Mouse (Mus musculus): Measurements from ENCODE around the gene Rsrc1. TPM values are rescaled to one million over a fixed set of nuclear protein-coding genes. Genes with fewer than 3 reads are reported as not detected.

Gene Rsrc1
- total RNA-seq, 2 experiments from 2014 or later, result 22.8 to 28.6 TPM

- ATAC-seq (ENCODE audit: poor library complexity, severe bottlenecking), result no peak
Observed at GRCm38 (mm10) chr3:67267448-67267847, 286.3 kb downstream of the Rsrc1 start.

- ATAC-seq (ENCODE audit: poor library complexity, severe bottlenecking), result no peak
Observed at GRCm38 (mm10) chr3:67279781-67280180, 298.6 kb downstream of the Rsrc1 start.

- ATAC-seq (ENCODE audit: poor library complexity, severe bottlenecking), result no peak
Observed at GRCm38 (mm10) chr3:67280247-67280646, 299.1 kb downstream of the Rsrc1 start.

GRCm38 (mm10) chr3:67284039-67284438 lies 302.8 kb downstream of the Rsrc1 start:
- no peak for ATAC-seq (ENCODE audit: poor library complexity, severe bottlenecking)

- ATAC-seq (ENCODE audit: poor library complexity, severe bottlenecking), result no peak
Observed at GRCm38 (mm10) chr3:67284848-67285247, 303.7 kb downstream of the Rsrc1 start.

GRCm38 (mm10) chr3:67288664-67289063 lies 307.5 kb downstream of the Rsrc1 start:
- no peak for ATAC-seq (ENCODE audit: poor library complexity, severe bottlenecking)

- no peak for ATAC-seq (ENCODE audit: poor library complexity, severe bottlenecking)
Observed at GRCm38 (mm10) chr3:67289482-67289881, 308.3 kb downstream of the Rsrc1 start.

- ATAC-seq (ENCODE audit: poor library complexity, severe bottlenecking), result no peak
Observed at GRCm38 (mm10) chr3:67308725-67309124, 327.5 kb downstream of the Rsrc1 start.

GRCm38 (mm10) chr3:67309644-67310311 lies 328.6 kb downstream of the Rsrc1 start:
- no peak for ATAC-seq (ENCODE audit: poor library complexity, severe bottlenecking)

GRCm38 (mm10) chr3:67311436-67311835 lies 330.2 kb downstream of the Rsrc1 start:
- ATAC-seq (ENCODE audit: poor library complexity, severe bottlenecking), result no peak

- no peak for ATAC-seq (ENCODE audit: poor library complexity, severe bottlenecking)
Observed at GRCm38 (mm10) chr3:67322422-67322821, 341.2 kb downstream of the Rsrc1 start.

GRCm38 (mm10) chr3:67339558-67339957 lies 358.4 kb downstream of the Rsrc1 start:
- no peak for ATAC-seq (ENCODE audit: poor library complexity, severe bottlenecking)

GRCm38 (mm10) chr3:67340921-67341320 lies 359.7 kb downstream of the Rsrc1 start:
- no peak for ATAC-seq (ENCODE audit: poor library complexity, severe bottlenecking)

- ATAC-seq (ENCODE audit: poor library complexity, severe bottlenecking), result no peak
Observed at GRCm38 (mm10) chr3:67343004-67343662, 361.9 kb downstream of the Rsrc1 start.

GRCm38 (mm10) chr3:67344599-67344998 lies 363.4 kb downstream of the Rsrc1 start:
- ATAC-seq (ENCODE audit: poor library complexity, severe bottlenecking), result peak; percentile 66

GRCm38 (mm10) chr3:67346674-67347073 lies 365.5 kb downstream of the Rsrc1 start:
- ATAC-seq (ENCODE audit: poor library complexity, severe bottlenecking), result no peak

- ATAC-seq (ENCODE audit: poor library complexity, severe bottlenecking), result no peak
Observed at GRCm38 (mm10) chr3:67351406-67352127, 370.4 kb downstream of the Rsrc1 start.

GRCm38 (mm10) chr3:67352128-67352762 lies 371.1 kb downstream of the Rsrc1 start:
- peak; percentile 74 for ATAC-seq (ENCODE audit: poor library complexity, severe bottlenecking)

GRCm38 (mm10) chr3:67352763-67353149 lies 371.6 kb downstream of the Rsrc1 start:
- ATAC-seq (ENCODE audit: poor library complexity, severe bottlenecking), result no peak

- ATAC-seq (ENCODE audit: poor library complexity, severe bottlenecking), result no peak
Observed at GRCm38 (mm10) chr3:67358376-67358775, 377.2 kb downstream of the Rsrc1 start.
